Mouse (Mus musculus): ENCODE data around the gene Wdr86. TPM values are rescaled to one million over a fixed set of nuclear protein-coding genes. Genes with fewer than 3 reads are reported as not detected.

Gene Wdr86
- polyA plus RNA-seq, 2 experiments, result 25.4 to 37.5 TPM

GRCm38 (mm10) chr5:24684578-24685365 lies 45.8 kb downstream of the Wdr86 start:
- peak overlapping the region; percentile 96 for H3K4me3 ChIP-seq (replicated peaks; ENCODE audit: low read length)
- TF ChIP-seq POLR2A (IDR thresholded peaks at IDR 0.05; ENCODE audit: borderline replicate concordance, extremely low read depth, insufficient read depth, insufficient read length), result no peak
- peaks cover 7% of the 10 kb centered on the region for H3K36me3 ChIP-seq (ENCODE audit: control insufficient read depth, insufficient read depth, low read length)
- peaks cover 3% of the 10 kb centered on the region; the same call in 1 of the 2 replicates for H3K4me1 ChIP-seq (ENCODE audit: control insufficient read depth, insufficient read depth, low read length)
- 25% methylated on average over 16 of the region's 16 CpGs for WGBS
- peak overlapping the region; percentile 88 for H3K27ac ChIP-seq (replicated peaks; ENCODE audit: low read depth, low read length)
- H3K27me3 ChIP-seq (ENCODE audit: control insufficient read depth, insufficient read depth, low read length), result no peaks in the 10 kb centered on the region
- DNase-seq (ENCODE audit: low spot score), result peak; percentile 4
- H3K4me2 ChIP-seq (replicated peaks; ENCODE audit: low read depth, low read length, severe bottlenecking), result peak overlapping the region; percentile 49
- peak overlapping the region; percentile 42 for H3K9ac ChIP-seq (ENCODE audit: low read depth, low read length, severe bottlenecking)
- H3K9me3 ChIP-seq (ENCODE audit: control insufficient read depth, low read length), result no peaks in the 10 kb centered on the region
- ATAC-seq (ENCODE audit: low FRiP score, low read depth), result peak; percentile 10; the same call in 1 of the 2 replicates

GRCm38 (mm10) chr5:24681436-24681835 lies 49.1 kb downstream of the Wdr86 start:
- Histone ChIP-seq H3K27me3 (ENCODE audit: control insufficient read depth, insufficient read depth, low read length) (no peaks in the 10 kb centered on the region), H3K36me3 (ENCODE audit: control insufficient read depth, insufficient read depth, low read length) (no peaks in the 10 kb centered on the region), H3K9ac (ENCODE audit: low read depth, low read length, severe bottlenecking) (no peak overlapping the region), H3K9me3 (ENCODE audit: control insufficient read depth, low read length) (no peaks in the 10 kb centered on the region), H3K27ac (replicated peaks; ENCODE audit: low read depth, low read length) (no peak overlapping the region), H3K4me3 (replicated peaks; ENCODE audit: low read length) (no peak overlapping the region), H3K4me1 (ENCODE audit: control insufficient read depth, insufficient read depth, low read length) (peaks cover under 1% of the 10 kb centered on the region; the same call in 1 of the 2 replicates), H3K4me2 (replicated peaks; ENCODE audit: low read depth, low read length, severe bottlenecking) (no peak overlapping the region)
- DNase-seq (ENCODE audit: low spot score), result no peak
- ATAC-seq (ENCODE audit: low FRiP score, low read depth), result no peak
- no peak for TF ChIP-seq POLR2A (IDR thresholded peaks at IDR 0.05; ENCODE audit: borderline replicate concordance, extremely low read depth, insufficient read depth, insufficient read length)
- WGBS, result 52% methylated on average over 1 of the region's 1 CpGs

- Histone ChIP-seq H3K9me3 (ENCODE audit: control insufficient read depth, low read length) (no peaks in the 10 kb centered on the region), H3K27me3 (ENCODE audit: control insufficient read depth, insufficient read depth, low read length) (no peaks in the 10 kb centered on the region), H3K4me3 (replicated peaks; ENCODE audit: low read length) (no peak overlapping the region), H3K9ac (ENCODE audit: low read depth, low read length, severe bottlenecking) (no peak overlapping the region), H3K27ac (replicated peaks; ENCODE audit: low read depth, low read length) (no peak overlapping the region), H3K4me2 (replicated peaks; ENCODE audit: low read depth, low read length, severe bottlenecking) (no peak overlapping the region), H3K4me1 (ENCODE audit: control insufficient read depth, insufficient read depth, low read length) (no peaks in the 10 kb centered on the region), H3K36me3 (ENCODE audit: control insufficient read depth, insufficient read depth, low read length) (no peaks in the 10 kb centered on the region)
- DNase-seq (ENCODE audit: low spot score) (peak; percentile 66), ATAC-seq (ENCODE audit: low FRiP score, low read depth) (peak; percentile 55)
- WGBS, result 32% methylated on average over 4 of the region's 4 CpGs
- no peak for TF ChIP-seq POLR2A (IDR thresholded peaks at IDR 0.05; ENCODE audit: borderline replicate concordance, extremely low read depth, insufficient read depth, insufficient read length)
These were observed 56.3 kb downstream of the Wdr86 start for GRCm38 (mm10) chr5:24674238-24674637.

Other genes starting within 250 kb of the Wdr86 start
- 0.04 and 0.05 TPM in 2 replicates for gene Gbx1, start 203.5 kb downstream of the Wdr86 start, polyA plus RNA-seq (2012; rRNA removed)
- gene Gbx1, start 203.5 kb downstream of the Wdr86 start, polyA plus RNA-seq (2014; fragmentation: Nextera tagmentation; extraction: Ambion mirVana), result not detected in 2 replicates
- gene Asb10, start 189.7 kb downstream of the Wdr86 start, polyA plus RNA-seq (2012; rRNA removed), result 2.7 and 3.8 TPM in 2 replicates
- gene Asb10, start 189.7 kb downstream of the Wdr86 start, polyA plus RNA-seq (2014; fragmentation: Nextera tagmentation; extraction: Ambion mirVana), result 0.62 and 1.1 TPM in 2 replicates
- 0.35 and 0.51 TPM in 2 replicates for gene 4931409K22Rik, start 173.9 kb downstream of the Wdr86 start, polyA plus RNA-seq (2012; rRNA removed)
- 0.12 and 0.17 TPM in 2 replicates for gene 4931409K22Rik, start 173.9 kb downstream of the Wdr86 start, polyA plus RNA-seq (2014; fragmentation: Nextera tagmentation; extraction: Ambion mirVana)
- gene Abcf2, start 153.3 kb downstream of the Wdr86 start, polyA plus RNA-seq (2012; rRNA removed), result 81.0 and 82.5 TPM in 2 replicates
- gene Abcf2, start 153.3 kb downstream of the Wdr86 start, polyA plus RNA-seq (2014; fragmentation: Nextera tagmentation; extraction: Ambion mirVana), result 94.3 TPM in 2 replicates
- gene Chpf2, start 144.0 kb downstream of the Wdr86 start, polyA plus RNA-seq (2012; rRNA removed), result 56.2 and 57.0 TPM in 2 replicates
- 21.3 and 23.1 TPM in 2 replicates for gene Chpf2, start 144.0 kb downstream of the Wdr86 start, polyA plus RNA-seq (2014; fragmentation: Nextera tagmentation; extraction: Ambion mirVana)
- gene Smarcd3, start 106.3 kb downstream of the Wdr86 start, polyA plus RNA-seq (2012; rRNA removed), result 91.5 and 93.6 TPM in 2 replicates
- gene Smarcd3, start 106.3 kb downstream of the Wdr86 start, polyA plus RNA-seq (2014; fragmentation: Nextera tagmentation; extraction: Ambion mirVana), result 52.7 and 59.6 TPM in 2 replicates
- 37.1 and 39.4 TPM in 2 replicates for gene Nub1, start 45.2 kb downstream of the Wdr86 start, polyA plus RNA-seq (2012; rRNA removed)
- gene Nub1, start 45.2 kb downstream of the Wdr86 start, polyA plus RNA-seq (2014; fragmentation: Nextera tagmentation; extraction: Ambion mirVana), result 33.4 and 35.1 TPM in 2 replicates
- gene Crygn, start 27.3 kb upstream of the Wdr86 start, polyA plus RNA-seq (2012; rRNA removed), result 0.09 TPM in 1 of 2 replicates, not detected in the other
- 1.0 and 2.3 TPM in 2 replicates for gene Crygn, start 27.3 kb upstream of the Wdr86 start, polyA plus RNA-seq (2014; fragmentation: Nextera tagmentation; extraction: Ambion mirVana)
- gene Rheb, start 111.9 kb upstream of the Wdr86 start, polyA plus RNA-seq (2012; rRNA removed), result 79.0 and 85.7 TPM in 2 replicates
- gene Rheb, start 111.9 kb upstream of the Wdr86 start, polyA plus RNA-seq (2014; fragmentation: Nextera tagmentation; extraction: Ambion mirVana), result 210 and 216 TPM in 2 replicates